In the genomic region with DNA sequence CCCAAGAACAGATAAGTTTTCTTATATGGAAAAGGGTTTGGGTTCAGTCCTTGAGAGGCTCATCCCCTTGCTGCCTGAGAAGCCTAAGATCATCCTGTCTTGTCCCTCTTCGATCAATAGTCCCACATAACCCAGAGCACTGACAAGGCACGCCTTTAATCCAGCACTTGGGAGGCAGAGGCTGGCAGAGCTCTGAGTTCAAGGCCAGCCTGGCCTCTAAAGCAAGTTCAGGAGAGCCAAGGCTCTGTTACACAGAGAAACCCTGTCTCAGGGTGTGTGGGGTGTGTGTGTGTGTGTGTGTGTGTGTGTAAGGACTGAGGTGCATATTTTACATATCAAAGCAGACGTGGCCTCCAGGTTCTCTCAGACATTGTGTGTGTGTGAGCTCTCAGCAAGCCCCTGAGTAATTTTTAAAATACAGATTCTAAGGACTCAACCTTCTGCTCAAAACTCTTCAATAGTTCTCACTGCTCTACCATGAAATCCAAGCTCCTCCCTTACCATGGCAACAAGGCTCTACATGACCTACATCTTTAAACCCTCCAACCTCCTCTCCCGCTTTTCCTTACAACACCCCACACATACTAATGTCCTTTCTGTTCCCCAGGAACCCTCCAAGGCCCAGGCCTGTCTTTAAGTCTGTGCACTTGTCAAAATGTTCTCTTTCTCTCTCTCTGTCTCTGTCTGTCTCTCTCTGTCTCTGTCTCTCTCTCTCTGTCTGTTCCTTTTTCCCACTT, we compare ENCODE assay signal across 11 mouse cellular contexts. TPM values are rescaled to one million over a fixed set of nuclear protein-coding genes. Genes with fewer than 3 reads are reported as not detected.
DNase-seq lines count a peak whose midpoint lies in the region; ATAC-seq lines count a peak whose summit lies in the region.
"Had no signal": no experiment of that assay in that cellular context is flagged by ENCODE, and none has a peak within 500 bp of the region (broad histone marks: within the 10 kb centered on the region; RNA-seq: fewer than 3 reads in every experiment).

No protein-coding gene starts in this region.

- no peaks in the 10 kb centered on the region for H3K27me3 ChIP-seq in heart, embryonic 14.5 days (ENCODE audit: control insufficient read depth, insufficient read depth, low read length)
- no peaks in the 10 kb centered on the region for H3K27me3 ChIP-seq in heart, embryonic 10.5 days (ENCODE audit: insufficient read depth, poor library complexity, severe bottlenecking)
- no peaks in the 10 kb centered on the region for H3K27me3 ChIP-seq in forebrain, embryonic 15.5 days
- H3K27me3 ChIP-seq in midbrain, embryonic 13.5 days: no peaks in the 10 kb centered on the region
- H3K27me3 ChIP-seq: heart, embryonic 15.5 days; stomach, embryonic 15.5 days had no signal

- no peak for DNase-seq in heart, embryonic 10.5 days (ENCODE audit: low spot score)
- peak; percentile 17 for DNase-seq in adrenal gland, postnatal 25 days
- DNase-seq in Muller cell, postnatal 12 days (ENCODE audit: inconsistent ontology term): no peak
- no peak for DNase-seq in spleen, adult 18-20 months

- peak overlapping the region; percentile 7; the same call in 1 of the 2 replicates for H3K4me2 ChIP-seq in heart, embryonic 14.5 days (ENCODE audit: low read length)
- no peak overlapping the region for H3K4me2 ChIP-seq in forebrain, embryonic 15.5 days (replicated peaks)
- H3K4me2 ChIP-seq in midbrain, embryonic 13.5 days (replicated peaks): peak overlapping the region; percentile 19
- H3K4me2 ChIP-seq: heart, embryonic 15.5 days; stomach, embryonic 15.5 days had no signal

- WGBS in heart, embryonic 14.5 days: 75% methylated on average over 4 of the region's 4 CpGs
- WGBS in heart, embryonic 10.5 days: 83% methylated on average over 4 of the region's 4 CpGs
- WGBS in forebrain, embryonic 15.5 days: 71% methylated on average over 4 of the region's 4 CpGs
- WGBS in midbrain, embryonic 13.5 days: 60% methylated on average over 4 of the region's 4 CpGs

- peak overlapping the region in 1 of 2 experiments; percentile 39; a peak in 1 of 4 replicates for H3K27ac ChIP-seq in heart, embryonic 14.5 days (replicated peaks in 1 of 2; ENCODE audit: control insufficient read depth in 1 of 2, insufficient read depth in 1 of 2, low read depth in 2 of 2, low read length in 2 of 2)
- H3K27ac ChIP-seq in heart, embryonic 10.5 days: no peak overlapping the region
- H3K27ac ChIP-seq in forebrain, embryonic 15.5 days (replicated peaks): peak overlapping the region; percentile 31; the same call in 1 of the 2 replicates
- H3K27ac ChIP-seq in midbrain, embryonic 13.5 days: peak overlapping the region; percentile 67
- H3K27ac ChIP-seq: heart, embryonic 15.5 days; liver, embryonic 14.5 days; stomach, embryonic 15.5 days had no signal

- H3K36me3 ChIP-seq in heart, embryonic 14.5 days (ENCODE audit: control insufficient read depth, insufficient read depth, low read length): no peaks in the 10 kb centered on the region
- no peaks in the 10 kb centered on the region for H3K36me3 ChIP-seq in heart, embryonic 10.5 days
- H3K36me3 ChIP-seq in forebrain, embryonic 15.5 days: no peaks in the 10 kb centered on the region
- no peaks in the 10 kb centered on the region for H3K36me3 ChIP-seq in midbrain, embryonic 13.5 days
- H3K36me3 ChIP-seq: heart, embryonic 15.5 days; stomach, embryonic 15.5 days had no signal

- H3K9me3 ChIP-seq in heart, embryonic 14.5 days (ENCODE audit: control insufficient read depth, low read length): no peaks in the 10 kb centered on the region
- no peaks in the 10 kb centered on the region for H3K9me3 ChIP-seq in heart, embryonic 10.5 days
- no peaks in the 10 kb centered on the region for H3K9me3 ChIP-seq in forebrain, embryonic 15.5 days
- no peaks in the 10 kb centered on the region for H3K9me3 ChIP-seq in midbrain, embryonic 13.5 days
- H3K9me3 ChIP-seq: heart, embryonic 15.5 days; stomach, embryonic 15.5 days had no signal

- peaks cover 5 to 26% of the 10 kb centered on the region in 2 experiments for H3K4me1 ChIP-seq in heart, embryonic 14.5 days (ENCODE audit: control insufficient read depth in 2 of 2, insufficient read depth in 2 of 2, low read length in 2 of 2)
- H3K4me1 ChIP-seq in heart, embryonic 10.5 days: peaks cover 37% of the 10 kb centered on the region
- peaks cover 55% of the 10 kb centered on the region for H3K4me1 ChIP-seq in forebrain, embryonic 15.5 days
- peaks cover 57% of the 10 kb centered on the region for H3K4me1 ChIP-seq in midbrain, embryonic 13.5 days (replicated peaks)
- H3K4me1 ChIP-seq: stomach, embryonic 15.5 days had no signal

- no peak overlapping the region for H3K4me3 ChIP-seq in heart, embryonic 14.5 days (ENCODE audit: control insufficient read depth in 1 of 2, insufficient read depth in 1 of 2, low read depth in 1 of 2, low read length in 2 of 2)
- no peak overlapping the region for H3K4me3 ChIP-seq in heart, embryonic 10.5 days
- no peak overlapping the region for H3K4me3 ChIP-seq in forebrain, embryonic 15.5 days
- no peak overlapping the region for H3K4me3 ChIP-seq in midbrain, embryonic 13.5 days (replicated peaks)
- H3K4me3 ChIP-seq: heart, embryonic 15.5 days; stomach, embryonic 15.5 days had no signal

- ATAC-seq in heart, embryonic 14.5 days (ENCODE audit: insufficient number of reproducible peaks, insufficient read depth, low FRiP score, low read depth): no peak
- ATAC-seq in forebrain, embryonic 15.5 days (replicated peaks): no peak
- ATAC-seq in midbrain, embryonic 13.5 days: no peak
- ATAC-seq in megakaryocyte progenitor cell, adult 5-6 weeks (replicated peaks; ENCODE audit: poor library complexity): no peak

- H3K9ac ChIP-seq in heart, embryonic 14.5 days (ENCODE audit: low read length): 0 out of 2 replicates have a peak overlapping the region, but pooled peaks have one; percentile 18
- H3K9ac ChIP-seq in forebrain, embryonic 15.5 days (replicated peaks): no peak overlapping the region
- peak overlapping the region; percentile 42; the same call in 1 of the 2 replicates for H3K9ac ChIP-seq in midbrain, embryonic 13.5 days (replicated peaks)
- H3K9ac ChIP-seq: heart, embryonic 15.5 days; liver, embryonic 14.5 days; stomach, embryonic 15.5 days had no signal

RNA-seq across cellular contexts. Expression of a gene that starts 5.1 kb away (rescaled TPM):
- polyA plus RNA-seq in heart, embryonic 14.5 days (2014; fragmentation: Nextera tagmentation; extraction: Ambion mirVana): 50.3 and 52.5 TPM in 2 replicates
- 67.6 and 78.7 TPM in 2 replicates for polyA plus RNA-seq in heart, embryonic 10.5 days (2016; fragmentation: Nextera tagmentation; extraction: Ambion mirVana)
- total RNA-seq in adrenal gland, postnatal 25 days (2021): 290 and 361 TPM in 2 replicates
- polyA plus RNA-seq in forebrain, embryonic 15.5 days (2015; fragmentation: Nextera tagmentation; extraction: Ambion mirVana): 182 and 194 TPM in 2 replicates
- 188 and 192 TPM in 2 replicates for polyA plus RNA-seq in midbrain, embryonic 13.5 days (2015; fragmentation: Nextera tagmentation; extraction: Ambion mirVana)
- total RNA-seq in megakaryocyte progenitor cell, adult 5-6 weeks (2015): 23.5 and 27.6 TPM in 2 replicates
- total RNA-seq in megakaryocyte progenitor cell, adult 5-6 weeks (2017): 47.8 and 52.9 TPM in 2 replicates

RNA-seq across cellular contexts. Expression of a gene that starts 15.8 kb away (rescaled TPM):
- 26.4 and 27.9 TPM in 2 replicates for polyA plus RNA-seq in heart, embryonic 14.5 days (2014; fragmentation: Nextera tagmentation; extraction: Ambion mirVana)
- 35.2 and 36.2 TPM in 2 replicates for polyA plus RNA-seq in heart, embryonic 10.5 days (2016; fragmentation: Nextera tagmentation; extraction: Ambion mirVana)
- 93.5 and 97.9 TPM in 2 replicates for total RNA-seq in adrenal gland, postnatal 25 days (2021)
- polyA plus RNA-seq in forebrain, embryonic 15.5 days (2015; fragmentation: Nextera tagmentation; extraction: Ambion mirVana): 42.5 and 44.5 TPM in 2 replicates
- polyA plus RNA-seq in midbrain, embryonic 13.5 days (2015; fragmentation: Nextera tagmentation; extraction: Ambion mirVana): 40.4 and 45.5 TPM in 2 replicates
- total RNA-seq in megakaryocyte progenitor cell, adult 5-6 weeks (2015): 74.2 and 77.9 TPM in 2 replicates
- 86.9 and 102 TPM in 2 replicates for total RNA-seq in megakaryocyte progenitor cell, adult 5-6 weeks (2017)

RNA-seq across cellular contexts. Expression of a gene that starts 55.7 kb away (rescaled TPM):
- polyA plus RNA-seq in heart, embryonic 14.5 days (2014; fragmentation: Nextera tagmentation; extraction: Ambion mirVana): 39.0 and 41.1 TPM in 2 replicates
- polyA plus RNA-seq in heart, embryonic 10.5 days (2016; fragmentation: Nextera tagmentation; extraction: Ambion mirVana): 55.4 and 58.3 TPM in 2 replicates
- 29.8 and 33.7 TPM in 2 replicates for total RNA-seq in adrenal gland, postnatal 25 days (2021)
- 45.0 and 45.6 TPM in 2 replicates for polyA plus RNA-seq in forebrain, embryonic 15.5 days (2015; fragmentation: Nextera tagmentation; extraction: Ambion mirVana)
- 46.1 and 50.3 TPM in 2 replicates for polyA plus RNA-seq in midbrain, embryonic 13.5 days (2015; fragmentation: Nextera tagmentation; extraction: Ambion mirVana)
- 32.2 and 32.9 TPM in 2 replicates for total RNA-seq in megakaryocyte progenitor cell, adult 5-6 weeks (2015)
- total RNA-seq in megakaryocyte progenitor cell, adult 5-6 weeks (2017): 31.1 and 33.9 TPM in 2 replicates
